Mouse (Mus musculus): ENCODE data around the gene Olfr457.
"Not testable (repeated sequence)": the region's sequence is repeated elsewhere in the genome, so short reads cannot be mapped to it uniquely, and the experiment has no call there.

Olfr457 gene

DNA sequence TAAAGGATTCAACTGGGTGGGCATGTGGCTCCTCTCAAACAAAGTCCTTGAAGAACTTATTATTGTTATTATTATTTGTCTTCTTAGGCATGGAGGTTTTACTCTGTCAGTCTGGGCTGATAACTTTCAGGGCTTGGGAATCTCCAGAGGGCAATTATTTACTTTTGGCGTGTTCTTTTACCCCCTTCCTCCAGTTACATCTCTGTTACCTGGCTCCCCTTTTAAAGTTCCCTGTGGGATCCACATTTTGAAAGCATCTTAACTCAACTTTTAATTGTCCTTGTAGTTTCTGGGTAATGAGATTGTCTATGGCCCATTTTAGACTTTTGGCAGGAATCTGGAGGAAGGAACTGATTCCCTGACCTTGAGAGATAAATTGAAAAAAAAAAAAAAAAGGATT, at the start of gene Olfr457:
TSS of gene Olfr457 (minus strand) at position 101 of the 400 bp plus-strand sequence.
- DNase-seq = no peak

DNA sequence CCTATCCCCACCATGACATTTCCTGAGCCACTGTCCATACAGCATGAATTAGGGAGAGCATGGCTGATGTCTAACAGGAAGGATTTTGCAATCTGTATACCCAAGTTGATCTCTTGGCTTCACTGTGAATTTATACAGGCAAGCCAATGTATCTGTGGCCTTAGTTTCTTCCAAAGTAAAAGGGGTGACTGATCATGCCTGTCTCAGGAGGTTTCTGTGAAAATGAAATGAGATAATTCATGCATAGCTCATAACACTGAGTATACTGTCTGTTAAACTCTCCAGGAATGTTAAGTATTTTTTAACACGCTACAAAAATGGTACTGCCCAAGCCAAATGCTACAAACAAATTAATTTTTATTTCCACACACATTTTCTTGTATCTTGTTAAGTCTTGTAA, 37.3 kb upstream of the Olfr457 start:
- no peak for DNase-seq

DNA sequence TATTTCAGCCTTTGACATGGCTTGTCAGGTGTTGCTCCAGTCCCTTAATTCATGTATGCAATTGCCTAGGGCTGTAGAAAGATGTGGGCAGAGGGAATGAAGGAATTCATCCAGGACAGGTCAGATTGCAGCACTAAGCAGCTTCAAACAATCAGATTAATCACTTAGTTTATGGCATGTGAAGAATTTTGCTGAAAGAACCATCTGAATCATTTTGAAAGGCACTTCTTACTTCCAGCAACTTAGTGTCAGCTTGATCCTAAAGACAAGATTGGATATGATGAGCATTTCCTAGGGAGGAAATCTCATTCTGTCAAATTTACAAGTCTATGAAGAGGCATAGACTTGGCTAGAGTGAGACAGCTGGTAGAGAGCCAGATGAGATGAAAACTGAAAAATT, 33.2 kb upstream of the Olfr457 start:
- no peak for DNase-seq

DNA sequence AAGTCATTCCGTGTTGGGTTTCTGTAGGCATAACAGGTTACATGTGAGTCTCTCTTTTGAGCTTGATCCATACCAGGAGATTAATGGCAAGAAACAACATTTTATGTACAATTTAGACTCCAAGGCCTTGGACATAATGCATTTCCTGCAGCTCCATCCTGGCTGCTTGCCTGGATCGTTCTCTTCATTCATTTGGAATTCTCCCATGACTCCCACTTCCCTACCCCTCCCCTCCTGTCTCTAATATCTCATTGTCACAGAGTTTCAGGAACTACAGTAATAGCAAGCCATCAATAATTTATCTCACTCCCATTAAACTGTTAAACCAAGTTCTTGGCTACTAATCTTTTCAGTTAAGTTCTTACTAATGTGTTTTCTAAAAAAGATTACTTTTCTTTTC, 27.3 kb upstream of the Olfr457 start:
- no peak for DNase-seq

DNA sequence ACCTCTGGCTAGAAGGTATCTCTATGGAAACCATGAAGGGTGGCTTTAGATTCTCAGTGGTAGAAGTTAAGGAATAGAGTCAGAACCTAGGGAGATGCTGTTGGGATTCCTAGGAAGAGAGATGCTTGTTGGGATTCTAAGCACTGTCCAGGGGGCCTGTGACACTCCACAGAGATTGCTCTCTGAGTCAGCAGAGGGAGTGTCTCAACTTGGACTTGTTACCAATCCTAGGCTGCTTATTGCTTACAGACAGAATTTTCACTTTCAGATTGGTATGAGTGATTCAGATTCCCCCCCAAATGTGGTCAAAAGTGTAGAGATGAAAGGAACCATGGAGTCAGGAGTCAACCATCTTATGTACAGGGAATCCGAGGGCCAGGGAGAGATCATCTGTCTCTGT, 13.6 kb upstream of the Olfr457 start:
- no peak for DNase-seq

DNA sequence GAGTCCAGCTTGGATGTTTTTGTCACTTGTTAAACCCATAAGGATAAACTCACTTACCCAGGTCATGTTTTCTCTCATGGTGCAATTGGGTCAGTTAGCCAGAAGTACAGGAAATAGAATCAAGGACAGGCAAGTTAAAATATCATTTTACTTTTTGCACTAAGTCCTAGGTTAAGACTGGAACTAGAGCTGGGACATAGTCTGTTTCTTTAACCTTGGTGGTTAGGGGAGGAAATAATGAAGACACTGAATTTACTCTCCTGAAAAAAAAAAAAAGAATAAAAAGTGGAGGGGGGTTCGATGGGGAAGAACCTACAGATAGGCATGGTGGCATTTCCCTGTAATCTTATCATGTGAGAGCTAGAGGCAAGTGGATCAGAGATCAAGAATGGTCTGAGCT, 11.0 kb upstream of the Olfr457 start, which contains the start of gene Olfr456:
TSS of gene Olfr456 (minus strand) at position 101 of the 400 bp plus-strand sequence.
- DNase-seq = no peak

DNA sequence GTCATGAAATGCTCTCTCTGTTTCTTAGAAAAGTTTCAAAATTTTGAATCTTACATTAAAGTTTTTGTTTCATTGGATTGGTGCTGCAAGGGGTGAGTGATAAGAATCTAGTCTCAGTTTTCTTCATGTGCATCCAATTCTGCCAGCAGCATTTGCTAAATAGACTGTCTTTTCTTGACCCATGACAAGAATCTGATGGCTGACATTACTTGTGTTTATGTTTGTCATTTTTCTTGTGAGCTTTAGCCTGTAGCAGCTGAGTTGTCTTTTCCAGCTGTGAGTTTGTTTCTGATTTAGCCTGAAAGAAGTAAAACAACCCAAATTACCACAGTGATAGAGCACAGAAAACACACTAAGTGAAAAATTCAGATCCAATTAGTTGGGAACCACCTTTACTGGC, 8.5 kb upstream of the Olfr457 start:
- no peak for DNase-seq

DNA sequence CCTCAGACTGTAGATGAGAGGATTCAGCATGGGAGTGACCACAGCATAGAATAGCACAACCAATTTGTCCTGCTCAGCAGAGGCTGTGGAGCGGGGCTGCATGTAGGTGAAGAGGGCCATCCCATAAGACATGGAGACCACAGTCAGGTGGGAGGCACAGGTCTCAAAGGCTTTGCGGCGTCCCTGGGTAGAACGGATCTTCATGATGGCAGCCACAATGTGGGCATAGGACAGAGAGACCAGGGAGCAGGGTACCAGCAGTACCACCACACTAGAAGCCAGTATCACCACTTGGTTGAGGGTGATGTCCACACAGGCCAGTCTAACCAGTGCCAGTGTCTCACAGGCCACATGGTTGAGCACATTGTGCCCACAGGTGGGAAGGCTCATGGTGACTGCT, 4.8 kb downstream of the Olfr457 start:
- DNase-seq = not testable (repeated sequence)

DNA sequence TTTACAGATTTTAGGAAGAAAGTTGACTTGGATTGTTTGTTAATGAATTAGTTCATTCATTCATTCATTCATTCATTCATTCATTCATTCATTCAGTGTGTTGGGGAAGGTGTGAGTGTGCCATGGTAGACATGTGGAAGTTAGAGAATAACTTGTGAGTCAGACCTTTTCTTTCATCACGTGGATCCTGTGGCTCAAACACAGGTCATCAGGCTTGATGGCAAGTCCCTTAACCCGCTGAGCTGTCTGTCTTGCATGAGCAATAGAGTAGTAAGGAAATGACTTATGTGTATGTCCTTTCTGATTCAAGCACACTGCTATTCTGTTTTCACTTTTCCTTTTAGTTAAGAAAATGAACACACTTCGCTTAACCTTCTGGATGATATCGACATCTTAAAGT, 5.6 kb downstream of the Olfr457 start:
- DNase-seq = no peak

DNA sequence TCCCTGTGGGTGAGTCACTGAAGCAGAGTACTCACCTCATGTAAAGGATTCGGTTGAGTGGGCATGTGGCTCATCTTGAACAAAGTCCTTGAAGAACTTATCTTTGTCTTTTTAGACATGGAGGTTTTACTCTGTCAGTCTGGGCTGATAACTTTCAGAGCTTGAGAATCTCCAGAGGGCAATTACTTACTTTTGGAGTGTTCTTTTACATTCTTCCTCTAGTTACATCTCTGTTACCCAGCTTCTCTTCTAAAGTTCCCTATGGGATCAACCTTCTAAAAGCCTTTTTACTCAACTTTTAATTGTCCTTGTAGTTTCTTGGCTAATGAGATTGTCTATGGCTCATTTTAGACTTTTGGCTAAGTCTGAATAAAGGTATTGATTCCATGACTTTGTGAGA, 11.0 kb downstream of the Olfr457 start, which contains the start of gene Olfr458:
TSS of gene Olfr458 (minus strand) at position 101 of the 400 bp plus-strand sequence.
- DNase-seq = no peak

DNA sequence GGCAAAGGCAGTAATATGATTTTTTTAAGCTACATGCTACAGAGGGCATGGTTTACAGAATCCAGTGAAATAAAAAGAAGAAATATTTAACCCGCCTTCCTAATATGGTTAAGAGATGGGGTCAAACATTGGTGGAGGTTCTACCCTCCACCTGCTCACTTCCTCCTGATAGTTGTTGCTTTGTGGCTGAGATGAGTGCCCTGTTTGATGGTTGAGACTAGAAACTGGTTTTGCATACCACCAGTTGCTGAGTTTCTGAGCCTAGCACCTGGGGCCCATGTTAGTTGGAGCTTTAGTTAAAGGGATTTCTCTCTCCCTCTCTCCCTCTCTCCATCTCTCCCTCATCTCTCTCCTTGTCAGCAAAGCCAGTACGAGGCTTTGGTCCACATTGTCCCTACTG, 28.8 kb downstream of the Olfr457 start:
- no peak for DNase-seq

DNA sequence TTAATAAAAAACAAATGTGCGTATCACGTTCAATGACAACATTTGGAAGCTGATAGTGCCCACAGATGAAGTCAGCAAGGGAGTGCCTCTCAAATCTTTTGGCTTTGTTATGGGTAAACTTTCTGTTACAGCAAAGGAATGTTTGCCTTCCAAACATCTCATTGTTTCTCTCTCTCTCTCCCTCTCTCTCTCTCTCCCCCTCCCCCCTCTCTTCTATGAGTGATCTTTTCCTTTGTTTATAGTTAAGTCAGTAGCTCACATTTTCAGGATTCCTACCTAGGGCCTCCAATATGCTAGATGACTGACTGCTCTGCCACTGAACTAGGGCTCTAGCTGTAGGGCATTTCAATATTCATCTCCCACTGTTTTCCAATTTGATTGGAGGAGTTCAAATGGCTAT, 31.6 kb downstream of the Olfr457 start:
- DNase-seq = no peak

DNA sequence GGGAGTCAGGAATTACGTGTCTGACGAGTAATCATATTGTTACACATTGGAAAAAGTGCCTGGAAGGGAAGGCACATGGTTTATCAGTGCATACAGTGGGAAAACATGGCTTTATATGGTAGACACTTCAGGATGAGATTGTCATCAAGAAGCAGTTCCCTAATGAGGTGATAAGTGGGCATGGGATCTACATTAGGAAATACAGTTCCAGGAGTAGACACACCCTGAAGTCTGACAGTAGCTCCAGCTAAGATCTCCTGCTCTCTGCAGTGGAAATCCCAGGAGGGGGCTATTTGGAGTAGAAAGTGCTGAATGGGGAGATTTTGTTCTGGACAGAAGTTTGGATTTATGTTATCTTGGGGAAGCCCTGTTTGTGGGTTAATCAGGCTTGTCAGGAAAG, 34.7 kb downstream of the Olfr457 start:
- DNase-seq = no peak

DNA sequence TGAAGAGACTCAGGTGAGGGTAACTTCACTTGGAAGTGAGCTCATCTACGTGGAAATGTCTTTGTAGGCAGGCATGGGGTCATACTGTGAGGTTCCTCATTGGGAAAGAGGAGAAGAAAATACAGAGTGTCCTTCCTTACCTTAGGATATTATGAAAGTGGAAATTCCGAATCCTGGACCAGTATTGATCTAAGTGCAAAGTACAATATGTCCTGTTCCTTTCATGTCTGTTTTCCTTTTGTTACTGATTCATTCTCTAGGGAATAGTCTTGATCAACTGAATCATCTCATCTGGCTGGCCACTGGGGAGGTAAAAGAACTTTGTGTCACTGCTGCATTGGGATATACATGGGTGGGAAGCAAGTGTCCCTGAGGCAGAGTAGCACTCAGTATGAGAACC, 40.6 kb downstream of the Olfr457 start:
- no peak for DNase-seq

DNA sequence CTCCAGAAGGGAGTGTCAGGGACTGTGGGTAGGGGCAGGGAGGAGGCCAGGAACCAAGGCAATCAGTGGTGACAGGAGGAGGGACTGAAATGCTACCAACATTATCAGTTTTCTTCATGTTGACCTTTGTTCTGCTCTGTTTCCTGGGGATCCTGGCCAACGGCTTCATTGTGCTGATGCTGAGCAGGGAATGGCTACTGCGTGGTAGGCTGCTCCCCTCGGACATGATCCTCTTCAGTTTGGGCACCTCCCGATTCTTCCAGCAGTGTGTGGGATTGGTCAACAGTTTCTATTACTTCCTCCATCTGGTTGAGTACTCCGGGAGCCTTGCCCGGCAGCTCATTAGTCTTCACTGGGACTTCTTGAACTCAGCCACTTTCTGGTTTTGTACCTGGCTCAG, 41.7 kb downstream of the Olfr457 start, which contains the start of gene Tas2r126:
TSS of gene Tas2r126 (plus strand) at position 90 of the 400 bp plus-strand sequence.
- no peak for DNase-seq

DNA sequence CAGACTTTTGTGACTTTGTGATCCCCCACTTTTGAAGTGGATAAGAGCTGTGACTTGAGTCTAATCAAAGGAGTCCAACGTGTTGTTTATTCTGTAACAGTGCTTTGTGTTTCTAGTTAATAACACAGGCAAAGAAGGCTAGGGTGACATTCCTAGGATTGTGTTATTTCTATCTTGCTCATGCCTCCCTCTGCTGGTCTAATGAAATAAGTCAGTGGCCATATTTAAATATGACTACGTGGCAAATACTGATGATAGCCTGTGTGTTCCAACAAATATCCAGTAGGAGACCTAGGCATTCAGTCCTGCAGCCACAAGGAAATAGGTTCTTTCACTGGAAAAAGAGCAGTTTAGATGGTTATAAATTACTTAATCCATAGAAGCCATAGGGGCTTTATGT, 42.6 kb downstream of the Olfr457 start:
- DNase-seq = peak; percentile 8

DNA sequence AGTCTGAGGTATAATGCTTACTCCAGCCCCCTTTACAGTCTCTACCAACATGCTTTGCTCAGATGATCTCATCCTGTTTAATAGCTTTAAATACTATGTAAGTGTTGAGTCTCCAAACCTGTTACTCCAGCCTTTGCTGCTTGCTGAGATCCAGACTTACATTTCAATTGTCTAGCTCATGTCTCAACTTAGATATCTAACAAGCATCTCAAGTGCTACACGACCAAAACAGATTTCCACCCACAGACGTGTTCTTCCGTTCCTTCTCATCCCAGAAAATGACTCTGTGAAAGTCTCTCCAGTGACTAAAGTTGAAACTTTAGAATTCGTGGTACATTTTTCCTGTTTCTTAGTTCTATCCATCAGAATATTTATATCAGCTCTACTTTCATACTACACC, 49.8 kb downstream of the Olfr457 start:
- no peak for DNase-seq

DNA sequence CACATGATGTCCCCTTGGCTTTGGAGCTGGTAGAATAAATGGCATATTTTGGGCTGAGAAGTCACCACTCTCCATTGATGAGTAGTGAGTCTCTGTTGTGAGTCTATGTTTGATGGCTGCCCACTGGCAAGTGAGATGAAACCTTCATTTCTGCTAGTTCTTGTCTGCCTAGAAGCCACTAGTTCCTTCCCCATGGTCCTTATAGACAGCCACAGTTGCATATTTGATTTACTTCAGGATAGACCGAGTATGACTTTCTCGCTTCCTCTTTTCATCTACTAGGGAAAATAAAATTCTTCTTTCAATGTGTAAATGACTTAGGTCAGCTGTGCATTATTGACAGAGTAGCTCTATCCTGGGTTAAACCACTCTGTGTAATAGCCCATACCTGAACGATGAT, 51.7 kb downstream of the Olfr457 start:
- no peak for DNase-seq

DNA sequence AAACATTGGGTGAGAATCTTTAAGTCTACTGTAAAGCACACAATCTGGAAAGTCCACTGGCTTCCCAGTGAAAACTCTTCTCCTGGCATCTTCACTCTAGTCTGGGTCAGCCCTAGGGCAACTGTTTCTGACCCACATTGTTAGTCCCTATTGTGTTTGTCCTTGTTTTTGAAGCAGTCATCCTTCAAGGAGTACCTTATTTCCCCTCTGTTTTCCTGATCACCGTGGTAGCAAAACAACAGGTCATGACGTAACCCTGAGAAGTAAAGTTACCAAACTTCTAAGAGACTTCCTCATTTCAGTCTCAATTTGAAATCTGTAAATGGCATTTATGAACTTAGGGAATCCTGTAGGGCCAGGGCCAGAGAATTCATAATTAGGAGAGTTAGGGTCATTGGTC, 54.7 kb downstream of the Olfr457 start:
- no peak for DNase-seq

DNA sequence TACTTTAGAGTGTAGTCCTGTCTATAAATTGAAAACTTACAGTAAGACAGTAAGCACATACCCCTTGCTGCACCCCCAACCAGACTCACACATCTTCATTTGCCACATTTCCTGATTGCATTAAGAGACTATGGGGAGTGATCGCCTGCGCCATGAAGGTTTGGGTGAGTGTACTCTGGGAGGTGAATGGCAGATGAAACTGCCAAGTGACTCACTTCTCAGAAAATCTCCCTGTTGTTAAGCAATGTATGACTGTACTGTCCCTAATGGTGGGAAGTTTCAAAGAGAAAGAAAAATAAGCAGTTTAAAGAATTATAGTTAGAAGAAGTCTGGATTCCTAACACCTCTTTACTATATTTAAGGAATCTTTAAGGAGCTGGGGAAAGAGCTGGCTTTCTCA, 56.7 kb downstream of the Olfr457 start:
- no peak for DNase-seq

All from lung, postnatal 14 days (tissue).